Mouse (Mus musculus): ENCODE results near the gene Polr3b. TPM values are rescaled to one million over a fixed set of nuclear protein-coding genes. Genes with fewer than 3 reads are reported as not detected.
A peak's percentile ranks its signal among the peaks of the same experiment; 100 is the strongest.

The Polr3b gene
- 10 to 100 TPM; 15.0 to 15.8 TPM for total RNA-seq (2021)
- long read RNA-seq, experiment 1, full-length matches to known transcripts, result 1 of 6 reads
- long read RNA-seq, experiment 1, partial matches to known transcripts, result 5 of 6 reads
- long read RNA-seq, experiment 1, other reads (novel, unspliced or antisense), result 0 of 6 reads
- long read RNA-seq, experiment 2, partial matches to known transcripts, result 2 of 2 reads
- long read RNA-seq, experiment 2, other reads (novel, unspliced or antisense), result 0 of 2 reads

- intact Hi-C loops (cut with DNase I), result loop anchor here (5.0 kb wide), 3 partner anchors 45 to 105 kb away; partner anchors contain the start of genes Ckap4 and Tcp11l2
- DNase-seq (ENCODE audit: low spot score in 2 of 2), result peak; percentile 95
These were observed at the start of gene Polr3b for GRCm38 (mm10) chr10:84621826-84622790. TSS of gene Polr3b (plus strand) at chr10:84622292.

DNA sequence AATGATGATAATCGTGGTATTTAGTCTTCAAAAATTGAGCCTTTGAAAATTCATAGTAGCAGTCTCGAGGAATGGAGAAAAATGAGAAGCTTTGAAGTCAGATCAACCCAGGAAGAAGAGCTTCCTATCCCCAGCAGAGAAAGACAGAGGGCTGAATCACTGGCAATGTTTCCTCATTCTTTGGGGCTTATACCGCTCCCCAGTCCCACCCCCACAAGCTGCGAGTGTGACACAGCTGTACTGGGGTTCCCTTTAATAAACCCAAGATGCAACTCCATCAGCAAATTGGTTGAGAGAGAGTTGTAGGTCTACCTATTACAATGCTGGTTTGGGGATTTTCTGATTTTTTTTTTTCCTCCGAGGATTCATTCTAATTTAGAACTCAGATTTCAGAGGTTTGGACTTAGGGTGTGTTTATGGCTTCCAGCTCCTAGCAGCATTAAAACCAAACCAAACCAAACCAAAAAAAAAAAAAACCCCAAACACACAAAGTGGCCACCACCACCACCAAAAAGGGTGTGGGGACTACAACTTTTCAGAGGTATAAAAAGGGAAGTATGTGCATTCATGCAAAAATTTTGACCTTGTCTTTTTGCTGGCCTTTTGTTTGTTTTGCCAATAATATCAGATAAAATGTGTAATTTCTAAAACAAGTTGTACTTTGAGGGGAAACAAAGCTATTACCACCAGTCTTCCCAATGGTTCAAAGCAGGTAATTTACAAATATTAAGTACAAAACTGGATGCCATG, 48.2 kb upstream of the Polr3b start:
- intact Hi-C loops (cut with DNase I), result no loop called here
- DNase-seq (ENCODE audit: low spot score in 2 of 2), result no peak

GRCm38 (mm10) chr10:84576029-84576394, 46.1 kb upstream of the Polr3b start:
- DNase-seq (ENCODE audit: low spot score in 2 of 2), result no peak
- intact Hi-C loops (cut with DNase I), result loop anchor here (5.0 kb wide), 2 partner anchors 44 to 46 kb away; partner anchors contain the start of genes Ckap4 and Polr3b

DNA sequence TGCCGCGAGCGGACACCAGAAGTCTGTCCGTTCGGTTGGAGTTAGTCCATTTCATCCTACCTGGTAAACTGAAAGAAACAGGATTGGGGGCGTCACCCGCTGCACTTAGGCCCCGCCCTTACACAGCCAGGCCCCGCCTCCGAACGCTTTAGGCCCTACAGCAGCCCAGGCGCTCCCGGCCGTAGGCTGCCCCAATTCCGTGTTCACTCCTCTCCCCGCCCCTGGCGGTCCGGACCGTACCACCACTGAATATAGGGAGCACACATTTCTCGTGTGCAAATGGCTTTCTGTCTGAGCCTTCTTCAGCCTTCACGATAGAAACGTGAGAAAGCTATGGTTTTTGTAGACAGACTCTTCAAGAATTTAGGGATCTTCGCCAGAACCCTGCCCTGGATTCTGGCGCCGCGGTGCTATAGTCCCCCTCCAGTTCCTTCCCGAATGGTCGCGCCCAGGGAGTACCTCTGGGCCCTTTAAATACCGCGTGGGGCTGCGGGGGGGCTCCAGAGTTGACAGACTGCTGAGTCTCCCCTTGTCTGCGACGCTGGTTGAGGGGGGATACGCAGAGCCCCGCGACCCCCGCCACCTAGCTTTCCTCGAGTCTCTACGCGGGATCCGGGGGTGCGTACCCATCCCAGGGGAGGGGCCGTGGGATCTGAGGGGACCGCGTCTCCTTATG, 45.6 kb upstream of the Polr3b start, which contains the start of gene Tcp11l2:
Gene Tcp11l2 (plus strand): TSS at position 232 of the 676 bp plus-strand sequence.
- intact Hi-C loops (cut with DNase I), result loop anchor here (5.0 kb wide), 2 partner anchors 44 to 46 kb away; partner anchors contain the start of genes Ckap4 and Polr3b
- DNase-seq (ENCODE audit: low spot score in 2 of 2), result peak; percentile 92 to 96

GRCm38 (mm10) chr10:84577071-84577727, 44.9 kb upstream of the Polr3b start:
- intact Hi-C loops (cut with DNase I), result loop anchor here (5.0 kb wide), 2 partner anchors 45 kb away; partner anchors contain the start of genes Ckap4 and Polr3b
- peak; percentile 62 to 77 for DNase-seq (ENCODE audit: low spot score in 2 of 2)

- DNase-seq (ENCODE audit: low spot score in 2 of 2), result no peak
- intact Hi-C loops (cut with DNase I), result loop anchor here (5.0 kb wide), 2 partner anchors 44 to 46 kb away; partner anchors contain the start of genes Ckap4 and Polr3b
These were observed 43.4 kb upstream of the Polr3b start for GRCm38 (mm10) chr10:84578738-84579137.

- DNase-seq (ENCODE audit: low spot score in 2 of 2), result no peak
- intact Hi-C loops (cut with DNase I), result loop anchor here (5.0 kb wide), 2 partner anchors 43 to 47 kb away; partner anchors contain the start of genes Ckap4 and Polr3b
These were observed 42.6 kb upstream of the Polr3b start for GRCm38 (mm10) chr10:84579527-84579926.

DNA sequence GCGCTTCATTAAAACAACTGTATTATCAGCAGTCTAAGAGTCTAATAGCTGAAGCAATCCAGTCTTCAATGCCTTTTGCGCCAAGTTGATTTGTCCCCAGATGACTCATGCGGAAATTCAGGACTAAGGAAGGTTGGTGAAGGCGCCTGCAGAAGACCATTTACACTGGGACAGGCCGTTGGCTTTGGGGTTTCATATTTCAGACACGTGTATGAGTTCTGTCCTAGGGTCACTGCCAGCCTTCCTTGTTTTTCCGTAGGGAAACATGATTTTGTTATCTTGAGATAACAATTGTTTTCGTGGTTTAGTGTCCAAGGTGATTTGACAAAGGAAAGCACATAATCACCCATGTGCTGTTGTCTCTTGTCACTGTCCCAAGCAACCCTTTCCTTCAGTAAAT, 40.9 kb upstream of the Polr3b start:
- no peak for DNase-seq (ENCODE audit: low spot score in 2 of 2)
- intact Hi-C loops (cut with DNase I), result no loop called here

DNA sequence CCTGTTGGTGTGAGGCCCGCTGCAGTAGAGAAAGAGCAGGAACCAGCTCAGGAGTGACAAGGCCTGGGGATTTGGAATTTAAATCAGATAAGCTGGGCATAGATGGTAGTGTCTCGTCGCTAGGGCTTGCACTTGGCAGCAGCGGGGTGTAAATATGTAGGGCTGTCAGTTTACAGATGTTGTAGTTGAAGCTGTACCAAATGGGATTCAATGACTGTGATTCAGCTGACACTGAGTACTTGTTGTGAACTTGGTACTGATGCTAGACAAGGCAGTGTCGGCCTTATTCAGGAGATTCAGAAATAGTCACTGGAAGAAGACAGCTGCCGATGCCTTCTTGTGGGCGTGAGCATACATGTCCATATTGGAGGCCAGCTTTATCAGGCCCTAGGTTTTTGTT, 39.9 kb upstream of the Polr3b start:
- DNase-seq (ENCODE audit: low spot score in 2 of 2), result peak; percentile 30 to 71

GRCm38 (mm10) chr10:84584451-84585293, 37.4 kb upstream of the Polr3b start:
- intact Hi-C loops (cut with DNase I), result no loop called here
- no peak for DNase-seq (ENCODE audit: low spot score in 2 of 2)

More for the DNA sequence above, 39.9 kb upstream of the Polr3b start:
- intact Hi-C loops (cut with DNase I), result no loop called here

- intact Hi-C loops (cut with DNase I), result no loop called here
- DNase-seq (ENCODE audit: low spot score in 2 of 2), result no peak
These were observed 36.8 kb upstream of the Polr3b start for GRCm38 (mm10) chr10:84585294-84585650.

DNA sequence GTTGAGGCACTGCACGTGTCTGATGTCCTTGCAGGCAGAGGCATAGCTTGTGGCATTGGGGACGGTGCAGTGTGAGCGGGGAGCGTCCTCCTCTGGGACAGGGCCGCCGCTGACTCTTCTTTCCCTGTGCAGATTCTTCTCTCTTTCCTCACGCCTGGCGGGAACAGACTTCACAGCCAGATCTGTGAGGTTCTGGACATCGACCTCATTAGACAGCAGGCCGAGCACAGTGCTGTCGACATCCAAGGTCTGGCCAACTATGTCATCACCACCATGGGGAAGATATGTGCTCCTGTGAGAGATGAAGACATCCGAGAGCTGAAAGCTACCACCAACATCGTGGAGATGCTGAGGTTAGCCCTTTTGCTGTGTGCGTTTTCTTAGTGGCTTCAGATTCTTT, 31.1 kb upstream of the Polr3b start:
- no peak for DNase-seq (ENCODE audit: low spot score in 2 of 2)

DNA sequence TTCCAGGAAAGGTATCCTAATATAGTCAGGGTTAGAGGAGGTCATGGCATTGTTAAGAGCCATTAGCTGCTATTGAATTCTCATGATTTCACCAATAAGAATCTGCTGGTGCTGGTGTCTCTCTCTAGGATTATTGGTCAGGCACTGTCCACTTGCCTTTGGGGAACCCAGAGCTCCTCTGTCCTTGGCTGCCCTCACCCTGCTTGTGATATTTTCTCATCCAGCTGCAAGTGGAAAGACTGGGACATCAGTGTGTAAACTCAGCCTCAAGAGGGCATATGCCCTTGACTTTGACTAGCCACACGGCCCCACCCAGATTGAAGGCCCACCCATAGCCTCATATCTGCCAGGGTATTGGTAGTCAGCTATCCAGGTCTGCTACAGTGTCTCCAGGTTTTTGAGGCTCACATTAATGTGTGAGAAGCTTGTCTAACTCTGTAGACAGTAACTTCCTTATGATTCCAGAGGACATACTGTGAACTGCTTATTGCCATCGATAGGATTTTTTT, 30.4 kb upstream of the Polr3b start:
- intact Hi-C loops (cut with DNase I), result no loop called here
- no peak for DNase-seq (ENCODE audit: low spot score in 2 of 2)

More for the DNA sequence above, 31.1 kb upstream of the Polr3b start:
- intact Hi-C loops (cut with DNase I), result no loop called here

DNA sequence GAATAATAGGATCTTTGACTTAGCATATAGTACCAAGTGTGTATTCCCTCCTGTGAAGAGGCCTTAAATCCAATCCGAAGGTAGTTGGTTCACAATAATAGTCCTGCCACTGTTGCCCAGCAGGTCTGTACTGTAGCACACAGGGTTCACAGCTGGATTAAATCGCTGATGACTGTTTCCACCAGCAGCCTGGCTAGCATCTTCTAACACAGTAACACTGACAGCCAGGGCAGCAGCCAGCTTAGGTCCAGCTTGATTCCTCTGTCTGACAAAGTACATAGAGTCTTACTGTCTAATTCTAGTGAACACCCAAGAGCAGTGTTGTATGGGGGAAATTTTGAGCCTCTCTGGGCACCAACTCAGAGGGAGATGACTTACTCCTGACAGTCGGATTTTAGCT, 29.3 kb upstream of the Polr3b start:
- intact Hi-C loops (cut with DNase I), result no loop called here

GRCm38 (mm10) chr10:84597127-84597785, 24.8 kb upstream of the Polr3b start:
- no peak for DNase-seq (ENCODE audit: low spot score in 2 of 2)
- intact Hi-C loops (cut with DNase I), result no loop called here

More for the DNA sequence above, 29.3 kb upstream of the Polr3b start:
- DNase-seq (ENCODE audit: low spot score in 2 of 2), result no peak

DNA sequence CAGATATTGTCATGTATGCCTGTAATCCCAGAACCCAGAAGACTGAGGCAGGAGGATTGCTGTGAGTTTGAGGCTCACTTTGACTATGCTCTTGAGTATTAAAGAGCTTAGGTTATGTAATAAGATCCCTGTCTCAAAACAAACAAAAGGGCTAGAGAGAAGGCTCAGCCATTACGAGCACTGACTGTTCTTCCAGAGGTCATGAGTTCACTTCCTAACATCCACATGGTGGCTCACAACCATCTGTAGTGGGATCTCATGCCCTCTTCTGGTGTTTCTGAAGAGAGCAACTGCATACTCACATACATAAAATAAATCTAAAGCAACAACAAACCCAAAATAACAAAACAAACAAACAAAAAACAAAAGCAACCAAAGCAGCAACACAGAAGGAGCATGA, 23.9 kb upstream of the Polr3b start:
- intact Hi-C loops (cut with DNase I), result no loop called here
- DNase-seq (ENCODE audit: low spot score in 2 of 2), result no peak

GRCm38 (mm10) chr10:84600136-84600535, 22.0 kb upstream of the Polr3b start:
- DNase-seq (ENCODE audit: low spot score in 2 of 2), result no peak
- intact Hi-C loops (cut with DNase I), result no loop called here
